Mouse (Mus musculus) limb, embryonic 11.5 days (tissue): ENCODE results near the gene Fars2. TPM values are rescaled to one million over a fixed set of nuclear protein-coding genes. Genes with fewer than 3 reads are reported as not detected.
A peak's percentile ranks its signal among the peaks of the same experiment; 100 is the strongest.

Experiments
- ATAC-seq: fragments of 200-750 bp; cut with Nextera tagmentation; 2 replicates; pipeline ENCODE4 v1.8.0; 2017; ENCODE audit warnings: low read depth; ENCODE audit not compliant: insufficient number of reproducible peaks, low FRiP score, low TSS enrichment
- DNase-seq: peaks from one replicate; pipeline ENCODE4 v3.0.0-alpha.2; 2015; ENCODE audit warnings: low spot score
- H3K27ac ChIP-seq: fragments of 300-500 bp; sonication (generic); replicated peaks from 2 replicates; pipeline ENCODE4 v1.5.1; 2014; ENCODE audit warnings: low read depth, mild to moderate bottlenecking, low read length
- H3K27me3 ChIP-seq: fragments of 300-500 bp; sonication (generic); 2 replicates; pipeline ENCODE4 v1.6.1; 2014; ENCODE audit warnings: mild to moderate bottlenecking, low read length, mixed read lengths; ENCODE audit not compliant: control insufficient read depth, insufficient read depth
- H3K36me3 ChIP-seq: fragments of 300-500 bp; sonication (generic); 2 replicates; pipeline ENCODE4 v1.6.1; 2014; ENCODE audit warnings: mild to moderate bottlenecking, low read length, moderate library complexity, mixed read lengths; ENCODE audit not compliant: control insufficient read depth, insufficient read depth
- H3K4me1 ChIP-seq: fragments of 300-500 bp; sonication (generic); 2 replicates; pipeline ENCODE4 v1.6.1; 2014; ENCODE audit warnings: low read length, mixed read lengths; ENCODE audit not compliant: control insufficient read depth, insufficient read depth
- H3K4me2 ChIP-seq: fragments of 300-500 bp; sonication (generic); 2 replicates; pipeline ENCODE4 v1.6.1; 2014; ENCODE audit warnings: low read depth, mild to moderate bottlenecking, moderate library complexity; ENCODE audit not compliant: severe bottlenecking
- H3K4me3 ChIP-seq: fragments of 300-500 bp; sonication (generic); 2 replicates; pipeline ENCODE4 v1.5.1; 2014; ENCODE audit warnings: low read depth, low read length
- H3K9ac ChIP-seq: fragments of 300-500 bp; sonication (generic); 2 replicates; pipeline ENCODE4 v1.6.1; 2014; ENCODE audit warnings: mild to moderate bottlenecking, low read length
- H3K9me3 ChIP-seq: fragments of 300-500 bp; sonication (generic); 2 replicates; pipeline ENCODE4 v1.6.1; 2016; ENCODE audit warnings: low read length; ENCODE audit not compliant: control insufficient read depth
- WGBS: fragments of 180-500 bp; shearing (Covaris S2); extraction: QIAGEN DNeasy Blood & Tissue Kit; methylation state at CpG from one replicate; pipeline ENCODE4 v1.1.7; 2014; 5-methylcytosine and 5-hydroxymethylcytosine counted together
- polyA plus RNA-seq: library from polyadenylated mRNA; unstranded; fragments of >200 nt; fragmentation: Nextera tagmentation; extraction: Ambion mirVana; gene quantifications from 2 replicates; pipeline ENCODE4 v1.2.1, GENCODE M21; 2014

The Fars2 gene
- polyA plus RNA-seq, 1 experiment from 2014 or later, result 25.9 TPM

- 89% methylated on average over 8 of the region's 8 CpGs for WGBS
- H3K4me2 ChIP-seq, result no peak overlapping the region
- no peak for ATAC-seq
Observed at GRCm38 (mm10) chr13:36696351-36696771, 579.1 kb downstream of the Fars2 start.

GRCm38 (mm10) chr13:36707088-36707690, 590.0 kb downstream of the Fars2 start:
- H3K9me3 ChIP-seq, result no peaks in the 10 kb centered on the region
- no peaks in the 10 kb centered on the region for H3K27me3 ChIP-seq
- H3K27ac ChIP-seq, result no peak overlapping the region
- no peaks in the 10 kb centered on the region for H3K36me3 ChIP-seq
- no peak overlapping the region for H3K4me3 ChIP-seq
- no peak overlapping the region for H3K4me2 ChIP-seq
- H3K4me1 ChIP-seq, result no peaks in the 10 kb centered on the region
- no peak for DNase-seq
- no peak overlapping the region for H3K9ac ChIP-seq
- WGBS, result 76% methylated on average over 3 of the region's 3 CpGs
- no peak for ATAC-seq

More at GRCm38 (mm10) chr13:36696351-36696771, 579.1 kb downstream of the Fars2 start:
- Histone ChIP-seq H3K4me1 (no peaks in the 10 kb centered on the region), H3K36me3 (no peaks in the 10 kb centered on the region), H3K27ac (no peak overlapping the region), H3K9ac (no peak overlapping the region), H3K27me3 (no peaks in the 10 kb centered on the region), H3K4me3 (no peak overlapping the region), H3K9me3 (no peaks in the 10 kb centered on the region)
- DNase-seq, result no peak

GRCm38 (mm10) chr13:36714101-36714500, 596.9 kb downstream of the Fars2 start:
- H3K4me2 ChIP-seq, result no peak overlapping the region
- no peak for ATAC-seq
- H3K4me3 ChIP-seq, result no peak overlapping the region
- H3K4me1 ChIP-seq, result no peaks in the 10 kb centered on the region
- no peak overlapping the region for H3K27ac ChIP-seq
- no peak overlapping the region for H3K9ac ChIP-seq
- no peaks in the 10 kb centered on the region for H3K27me3 ChIP-seq
- H3K36me3 ChIP-seq, result no peaks in the 10 kb centered on the region
- WGBS, result 56% methylated on average over 2 of the region's 2 CpGs
- no peak for DNase-seq
- no peaks in the 10 kb centered on the region for H3K9me3 ChIP-seq

DNA sequence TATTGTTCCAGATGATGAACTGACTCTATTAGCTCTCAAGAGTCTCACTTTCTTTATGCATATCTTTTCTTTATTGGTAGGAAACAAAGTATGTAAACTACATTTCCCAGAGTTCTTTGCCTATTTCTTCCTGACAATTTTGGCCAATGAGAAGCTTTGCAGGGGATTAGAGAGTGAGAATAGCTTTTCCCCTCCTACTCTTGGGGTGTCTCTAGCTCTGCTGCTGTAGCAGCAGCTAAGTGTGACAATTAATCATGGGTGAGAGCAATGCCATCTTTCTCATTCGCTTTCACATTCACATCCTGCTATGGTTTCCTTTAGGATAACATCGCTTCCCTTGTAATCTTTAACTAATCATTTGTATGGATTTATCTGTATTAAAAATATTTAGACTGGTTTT, 599.5 kb downstream of the Fars2 start:
- Histone ChIP-seq H3K4me2 (no peak overlapping the region), H3K4me3 (no peak overlapping the region), H3K27me3 (no peaks in the 10 kb centered on the region), H3K36me3 (no peaks in the 10 kb centered on the region), H3K9me3 (no peaks in the 10 kb centered on the region), H3K4me1 (no peaks in the 10 kb centered on the region), H3K27ac (no peak overlapping the region), H3K9ac (no peak overlapping the region)
- WGBS, result 55% methylated on average over 2 of the region's 2 CpGs
- ATAC-seq, result no peak
- DNase-seq, result no peak

DNA sequence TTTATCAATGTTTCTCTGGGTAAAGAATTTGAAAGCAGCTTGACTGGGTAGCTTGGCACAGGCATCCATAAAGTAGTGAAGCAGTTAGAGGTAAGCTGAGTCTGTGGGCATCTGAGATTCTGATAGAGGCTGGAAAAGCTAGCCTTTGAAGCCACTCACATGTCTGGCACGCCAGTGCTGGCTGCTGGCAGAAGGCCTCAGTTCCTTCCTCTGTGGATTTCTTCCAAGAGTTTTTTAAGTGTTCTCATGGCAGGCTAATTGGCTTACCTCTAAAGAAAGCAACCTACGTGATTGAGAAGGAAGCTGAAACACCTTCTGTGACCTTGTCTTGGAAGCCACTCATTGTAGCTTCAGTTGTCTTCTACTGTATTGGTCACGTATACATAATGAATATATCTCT, 600.2 kb downstream of the Fars2 start:
- no peak overlapping the region for H3K9ac ChIP-seq
- H3K27me3 ChIP-seq, result peaks cover 5% of the 10 kb centered on the region; the same call in 1 of the 2 replicates
- 76% methylated on average over 3 of the region's 3 CpGs for WGBS
- H3K36me3 ChIP-seq, result no peaks in the 10 kb centered on the region
- ATAC-seq (no peak), DNase-seq (no peak)
- no peak overlapping the region for H3K4me2 ChIP-seq
- H3K9me3 ChIP-seq, result no peaks in the 10 kb centered on the region
- no peak overlapping the region for H3K27ac ChIP-seq
- no peak overlapping the region for H3K4me3 ChIP-seq
- no peaks in the 10 kb centered on the region for H3K4me1 ChIP-seq

GRCm38 (mm10) chr13:36720297-36721017, 603.2 kb downstream of the Fars2 start:
- Histone ChIP-seq H3K36me3 (no peaks in the 10 kb centered on the region), H3K4me3 (no peak overlapping the region), H3K9ac (no peak overlapping the region), H3K4me2 (no peak overlapping the region), H3K27ac (no peak overlapping the region), H3K27me3 (peaks cover 34% of the 10 kb centered on the region), H3K4me1 (peaks cover 11% of the 10 kb centered on the region), H3K9me3 (no peaks in the 10 kb centered on the region)
- DNase-seq, result no peak
- ATAC-seq, result no peak
- 91% methylated on average over 5 of the region's 5 CpGs for WGBS

GRCm38 (mm10) chr13:36722309-36722708, 605.1 kb downstream of the Fars2 start:
- no peak overlapping the region for H3K9ac ChIP-seq
- no peaks in the 10 kb centered on the region for H3K9me3 ChIP-seq
- H3K27me3 ChIP-seq, result peaks cover 39% of the 10 kb centered on the region
- H3K27ac ChIP-seq, result no peak overlapping the region
- DNase-seq (no peak), ATAC-seq (no peak)
- H3K36me3 ChIP-seq, result no peaks in the 10 kb centered on the region
- H3K4me2 ChIP-seq, result no peak overlapping the region
- H3K4me3 ChIP-seq, result no peak overlapping the region
- H3K4me1 ChIP-seq, result peaks cover 12% of the 10 kb centered on the region

DNA sequence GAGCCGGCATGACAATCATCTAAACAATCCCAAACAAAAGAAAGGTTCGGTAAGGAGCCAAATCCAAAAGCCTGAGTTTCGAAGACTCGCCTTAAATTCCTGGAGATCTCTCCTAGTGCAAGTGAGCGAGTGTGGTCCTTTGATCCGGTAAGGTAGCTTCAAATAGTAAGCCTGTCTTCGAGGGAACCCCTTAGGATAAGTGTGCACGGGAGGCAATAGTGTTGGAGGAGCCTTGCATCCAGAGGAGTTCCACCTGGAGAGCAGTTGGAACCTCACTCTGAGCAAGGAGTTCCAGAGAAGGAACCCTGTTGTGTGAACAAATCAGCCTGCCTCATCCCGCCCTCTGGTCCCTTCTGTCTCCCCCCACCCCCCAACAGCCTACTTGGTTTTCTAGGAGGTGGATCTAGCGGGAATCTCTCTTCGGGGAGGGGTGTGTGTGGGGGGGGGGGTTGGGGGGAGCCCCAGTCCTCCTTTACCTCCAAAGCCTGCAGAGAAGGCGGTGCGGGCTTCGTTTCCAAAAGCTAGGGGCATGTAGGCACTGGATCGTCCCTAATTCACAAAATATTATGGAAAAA, 606.6 kb downstream of the Fars2 start:
- Histone ChIP-seq H3K9me3 (no peaks in the 10 kb centered on the region), H3K27ac (no peak overlapping the region), H3K27me3 (peaks cover 47% of the 10 kb centered on the region), H3K36me3 (no peaks in the 10 kb centered on the region), H3K9ac (no peak overlapping the region), H3K4me2 (peak overlapping the region; percentile 54; the same call in 1 of the 2 replicates), H3K4me1 (peaks cover 14% of the 10 kb centered on the region), H3K4me3 (no peak overlapping the region)
- DNase-seq (peak; percentile 44), ATAC-seq (no peak; the same call in 1 of the 2 replicates)
- 4% methylated on average over 15 of the region's 15 CpGs for WGBS
